Mouse (Mus musculus) embryonic facial prominence, embryonic 12.5 days (tissue): Measurements from ENCODE around the gene Fam214b. TPM values are rescaled to one million over a fixed set of nuclear protein-coding genes. Genes with fewer than 3 reads are reported as not detected.

Source experiments
- ATAC-seq: fragments of 200-750 bp; cut with Nextera tagmentation; 2 replicates; pipeline ENCODE4 v1.8.0; 2017; ENCODE audit not compliant: insufficient number of reproducible peaks, insufficient read depth, low FRiP score, low TSS enrichment
- H3K27ac ChIP-seq: fragments of 300-500 bp; sonication (generic); 2 replicates; pipeline ENCODE4 v1.5.1; 2016; ENCODE audit warnings: mild to moderate bottlenecking
- H3K27me3 ChIP-seq: fragments of 300-500 bp; sonication (generic); 2 replicates; pipeline ENCODE4 v1.6.1; 2016; ENCODE audit warnings: mild to moderate bottlenecking, moderate library complexity
- H3K36me3 ChIP-seq: fragments of 300-500 bp; sonication (generic); 2 replicates; pipeline ENCODE4 v1.6.1; 2016; ENCODE audit warnings: mild to moderate bottlenecking
- H3K4me1 ChIP-seq: fragments of 300-500 bp; sonication (generic); 2 replicates; pipeline ENCODE4 v1.6.1; 2016
- H3K4me2 ChIP-seq: fragments of 300-500 bp; sonication (generic); replicated peaks from 2 replicates; pipeline ENCODE4 v1.6.1; 2016; ENCODE audit warnings: mild to moderate bottlenecking, moderate library complexity
- H3K4me3 ChIP-seq: fragments of 300-500 bp; sonication (generic); 2 replicates; pipeline ENCODE4 v1.5.1; 2016; ENCODE audit warnings: mild to moderate bottlenecking
- H3K9ac ChIP-seq: fragments of 300-500 bp; sonication (generic); 2 replicates; pipeline ENCODE4 v1.6.1; 2016; ENCODE audit warnings: mild to moderate bottlenecking, moderate library complexity
- H3K9me3 ChIP-seq: fragments of 300-500 bp; sonication (generic); 2 replicates; pipeline ENCODE4 v1.6.1; 2016; ENCODE audit warnings: mild to moderate bottlenecking, moderate library complexity
- WGBS: fragments of 180-500 bp; shearing (Covaris S2); methylation state at CpG from one replicate; pipeline ENCODE4 v1.1.7; 2016; 5-methylcytosine and 5-hydroxymethylcytosine counted together
- polyA plus RNA-seq: library from polyadenylated mRNA; unstranded; fragments of >200 nt; fragmentation: Nextera tagmentation; extraction: Ambion mirVana; gene quantifications from 2 replicates; pipeline ENCODE4 v1.2.1, GENCODE M21; 2016

Gene Fam214b
- polyA plus RNA-seq, 1 experiment from 2014 or later = 20.4 TPM

DNA sequence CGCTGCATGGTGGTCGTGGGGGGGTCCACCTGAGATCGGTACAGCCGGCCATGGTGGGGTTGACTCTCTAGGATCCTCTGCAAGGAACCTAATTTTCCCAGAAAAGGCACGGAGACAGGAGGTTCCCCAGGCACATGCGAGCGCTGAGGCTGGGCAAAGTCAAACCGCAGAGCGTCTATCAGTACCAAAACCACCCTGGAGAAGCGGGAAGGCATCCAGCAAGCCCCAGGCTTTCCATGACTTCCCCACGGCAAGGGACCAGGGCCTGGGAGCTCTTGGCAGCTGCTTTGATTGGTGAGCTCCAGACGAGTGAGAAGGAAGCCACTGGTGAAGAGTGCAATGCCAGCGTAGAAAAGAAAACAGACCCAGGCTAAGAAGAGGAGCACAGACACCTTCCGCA, 21.3 kb downstream of the Fam214b start:
- peak overlapping the region; percentile 72 for H3K4me2 ChIP-seq
- 84% methylated on average over 14 of the region's 14 CpGs for WGBS
- H3K4me3 ChIP-seq = peak overlapping the region; percentile 62
- ATAC-seq = no peak
- no peaks in the 10 kb centered on the region for H3K27me3 ChIP-seq
- no peaks in the 10 kb centered on the region for H3K9me3 ChIP-seq
- peak overlapping the region; percentile 88 for H3K27ac ChIP-seq
- peaks cover 66% of the 10 kb centered on the region for H3K36me3 ChIP-seq
- peak overlapping the region; percentile 53; the same call in 1 of the 2 replicates for H3K9ac ChIP-seq
- H3K4me1 ChIP-seq = peaks cover 10% of the 10 kb centered on the region

DNA sequence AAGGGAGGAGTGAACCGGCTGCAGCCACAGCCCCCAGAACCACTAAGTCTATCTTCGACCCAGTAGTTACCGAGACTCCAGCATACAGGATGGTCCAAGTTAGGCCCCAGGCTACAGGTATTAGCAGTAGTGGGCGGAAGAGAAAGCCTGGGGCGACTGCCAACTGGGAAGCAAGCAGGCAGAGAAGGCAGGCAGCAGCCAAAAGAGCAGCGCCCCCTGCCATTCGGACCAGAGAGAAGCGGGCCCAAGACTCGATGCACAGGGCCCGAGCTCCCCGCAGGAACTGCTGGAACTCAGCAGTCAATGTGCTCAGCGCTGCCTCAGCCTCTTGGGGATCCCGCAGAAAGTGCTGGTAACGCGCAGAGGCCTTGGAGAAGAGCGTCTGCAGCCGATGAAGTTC, 24.7 kb downstream of the Fam214b start:
- H3K36me3 ChIP-seq = peaks cover 63% of the 10 kb centered on the region
- H3K9ac ChIP-seq = no peak overlapping the region
- H3K4me1 ChIP-seq = peaks cover 10% of the 10 kb centered on the region
- H3K27ac ChIP-seq = no peak overlapping the region
- no peak for ATAC-seq
- H3K9me3 ChIP-seq = no peaks in the 10 kb centered on the region
- no peak overlapping the region for H3K4me3 ChIP-seq
- H3K4me2 ChIP-seq = no peak overlapping the region
- H3K27me3 ChIP-seq = no peaks in the 10 kb centered on the region
- 69% methylated on average over 17 of the region's 17 CpGs for WGBS

DNA sequence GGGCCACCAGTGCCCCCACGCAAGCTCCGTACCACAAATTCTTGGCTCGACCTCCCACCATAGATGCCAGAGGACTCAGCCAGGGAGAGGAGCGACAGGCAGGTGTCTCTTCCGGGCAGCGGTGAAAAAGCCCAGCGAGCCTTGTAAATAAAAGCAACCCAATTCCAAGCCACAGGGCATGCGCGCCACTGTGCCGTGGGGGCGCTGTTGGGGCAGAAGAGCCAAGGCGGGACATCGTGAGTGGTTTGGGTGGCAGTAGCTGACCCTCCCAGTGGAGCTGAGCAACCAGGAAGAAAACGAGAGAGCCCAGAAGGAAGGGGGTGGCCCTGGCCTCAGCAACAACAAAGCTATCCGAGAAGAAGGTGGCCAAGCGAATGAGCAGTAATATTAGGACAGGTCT, 25.1 kb downstream of the Fam214b start:
- Histone ChIP-seq H3K4me3 (no peak overlapping the region), H3K9ac (no peak overlapping the region), H3K27me3 (no peaks in the 10 kb centered on the region), H3K27ac (no peak overlapping the region), H3K4me2 (no peak overlapping the region), H3K36me3 (peaks cover 63% of the 10 kb centered on the region), H3K9me3 (no peaks in the 10 kb centered on the region), H3K4me1 (peaks cover 10% of the 10 kb centered on the region)
- WGBS = 85% methylated on average over 16 of the region's 16 CpGs
- ATAC-seq = no peak

DNA sequence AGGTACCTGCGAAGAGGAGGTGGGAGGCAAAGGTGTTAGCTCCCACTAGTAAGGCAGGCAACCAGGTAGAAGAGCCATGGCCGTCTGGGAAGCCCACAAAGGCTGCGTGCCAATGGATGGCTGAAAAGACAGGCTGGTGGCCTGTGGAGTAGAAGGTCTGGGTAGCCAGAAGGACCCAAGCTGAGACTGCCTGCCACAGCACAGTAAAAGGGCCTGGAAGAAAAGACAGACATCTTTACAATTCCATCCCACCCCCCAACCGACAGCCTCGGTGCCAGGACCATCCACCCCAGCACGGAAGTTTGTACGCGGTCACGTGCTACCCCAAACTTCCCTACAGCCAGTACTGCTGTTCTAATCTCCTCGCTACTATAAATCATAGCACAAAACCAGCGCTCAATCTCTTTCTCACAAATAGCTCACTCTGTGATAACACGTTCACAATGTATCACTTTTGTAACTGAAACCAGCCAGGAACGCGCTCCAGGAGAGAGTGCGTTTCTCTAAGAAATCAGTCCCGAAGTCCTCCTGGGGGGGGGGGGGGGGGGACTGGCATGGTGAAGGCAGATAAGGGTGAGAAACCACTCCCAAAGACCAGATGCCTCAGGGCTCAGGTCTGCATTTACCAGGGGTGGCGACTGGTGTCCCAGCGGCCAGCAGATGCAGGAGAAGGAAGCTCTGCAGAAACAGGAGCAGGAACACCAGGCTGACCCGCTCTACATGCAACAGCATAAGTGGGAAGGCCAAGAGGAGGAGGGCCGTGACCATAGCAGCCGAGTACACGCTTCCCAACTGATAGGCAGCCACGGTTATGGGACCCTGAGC, 26.2 kb downstream of the Fam214b start:
- Histone ChIP-seq H3K4me1 (peaks cover 7% of the 10 kb centered on the region), H3K36me3 (peaks cover 66% of the 10 kb centered on the region), H3K27me3 (no peaks in the 10 kb centered on the region), H3K27ac (no peak overlapping the region), H3K4me3 (no peak overlapping the region), H3K9ac (no peak overlapping the region), H3K9me3 (no peaks in the 10 kb centered on the region), H3K4me2 (no peak overlapping the region)
- no peak for ATAC-seq
- WGBS = 93% methylated on average over 23 of the region's 23 CpGs

DNA sequence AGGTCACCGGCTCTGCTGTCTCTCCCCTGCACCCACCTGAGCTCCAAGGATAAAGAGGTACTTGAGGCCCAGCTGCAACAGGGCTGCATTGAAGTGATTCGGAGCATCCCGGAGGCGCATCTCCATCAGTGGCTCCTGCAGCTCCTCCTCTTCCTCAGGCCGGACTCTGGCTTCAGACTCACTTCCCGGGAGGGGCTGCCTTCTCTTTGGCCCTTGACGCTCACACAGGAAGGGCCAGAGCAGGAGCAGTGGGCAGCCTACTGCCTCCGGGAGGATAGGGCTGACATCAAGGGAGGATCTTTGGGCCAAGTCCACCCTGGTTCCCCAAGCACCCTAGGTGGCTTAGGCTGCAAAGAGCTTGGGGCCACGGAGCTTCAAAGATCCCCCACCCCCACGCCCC, 26.8 kb downstream of the Fam214b start:
- no peak for ATAC-seq
- 94% methylated on average over 10 of the region's 10 CpGs for WGBS

DNA sequence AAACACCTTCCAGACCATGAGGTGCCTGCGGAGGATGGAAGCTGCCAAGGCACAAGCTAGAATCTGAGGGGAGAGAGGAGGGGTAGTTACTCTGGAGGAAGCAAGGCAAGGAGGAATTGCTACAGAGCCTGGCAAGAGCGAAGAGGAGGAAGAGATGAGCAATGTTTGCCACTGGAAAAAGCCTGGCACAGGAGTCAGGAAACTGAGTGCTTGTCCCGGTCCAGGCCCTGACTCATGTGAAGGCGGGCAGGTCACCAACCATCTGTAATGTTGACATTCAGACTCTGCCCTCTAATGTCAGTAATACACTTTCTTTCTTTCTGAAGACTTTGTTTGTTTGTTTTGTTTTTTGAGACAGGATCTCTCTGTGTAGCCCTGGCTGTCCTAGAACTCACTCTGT, 27.9 kb downstream of the Fam214b start:
- no peak for ATAC-seq
- Histone ChIP-seq H3K27ac (no peak overlapping the region), H3K4me2 (no peak overlapping the region), H3K4me1 (no peaks in the 10 kb centered on the region), H3K9ac (no peak overlapping the region), H3K9me3 (no peaks in the 10 kb centered on the region), H3K27me3 (no peaks in the 10 kb centered on the region), H3K36me3 (peaks cover 61% of the 10 kb centered on the region), H3K4me3 (no peak overlapping the region)
- WGBS = 84% methylated on average over 4 of the region's 4 CpGs

More for the DNA sequence above, 26.8 kb downstream of the Fam214b start:
- Histone ChIP-seq H3K27ac (no peak overlapping the region), H3K9me3 (no peaks in the 10 kb centered on the region), H3K4me3 (no peak overlapping the region), H3K9ac (no peak overlapping the region), H3K36me3 (peaks cover 66% of the 10 kb centered on the region), H3K4me2 (no peak overlapping the region), H3K4me1 (0 out of 2 replicates have a peak, but pooled peaks cover under 1% of the 10 kb centered on the region), H3K27me3 (no peaks in the 10 kb centered on the region)

DNA sequence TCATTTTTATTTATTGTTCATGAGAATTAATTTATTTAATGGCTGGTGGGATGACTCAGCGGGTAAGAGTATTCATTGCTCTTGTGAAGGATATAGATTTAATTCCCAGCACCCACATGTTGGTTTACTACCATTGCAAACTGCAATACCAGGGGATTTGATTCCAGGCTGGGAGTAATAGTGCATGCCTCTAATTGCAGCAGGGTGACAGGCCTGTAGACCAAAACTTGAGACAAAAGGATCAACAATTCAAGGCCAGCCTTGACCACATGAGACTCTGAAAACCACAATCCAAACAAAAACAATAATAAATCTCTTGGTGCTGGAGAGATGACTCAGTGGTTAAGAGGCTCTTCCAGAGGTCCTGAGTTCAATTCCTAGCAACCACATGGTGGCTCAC, 33.9 kb downstream of the Fam214b start:
- no peak for ATAC-seq
- Histone ChIP-seq H3K4me2 (no peak overlapping the region), H3K27me3 (no peaks in the 10 kb centered on the region), H3K4me3 (no peak overlapping the region), H3K9me3 (no peaks in the 10 kb centered on the region), H3K36me3 (peaks cover 6% of the 10 kb centered on the region; the same call in 1 of the 2 replicates), H3K9ac (no peak overlapping the region), H3K4me1 (peaks cover 8% of the 10 kb centered on the region), H3K27ac (no peak overlapping the region)
- WGBS = 98% methylated on average over 1 of the region's 1 CpGs

DNA sequence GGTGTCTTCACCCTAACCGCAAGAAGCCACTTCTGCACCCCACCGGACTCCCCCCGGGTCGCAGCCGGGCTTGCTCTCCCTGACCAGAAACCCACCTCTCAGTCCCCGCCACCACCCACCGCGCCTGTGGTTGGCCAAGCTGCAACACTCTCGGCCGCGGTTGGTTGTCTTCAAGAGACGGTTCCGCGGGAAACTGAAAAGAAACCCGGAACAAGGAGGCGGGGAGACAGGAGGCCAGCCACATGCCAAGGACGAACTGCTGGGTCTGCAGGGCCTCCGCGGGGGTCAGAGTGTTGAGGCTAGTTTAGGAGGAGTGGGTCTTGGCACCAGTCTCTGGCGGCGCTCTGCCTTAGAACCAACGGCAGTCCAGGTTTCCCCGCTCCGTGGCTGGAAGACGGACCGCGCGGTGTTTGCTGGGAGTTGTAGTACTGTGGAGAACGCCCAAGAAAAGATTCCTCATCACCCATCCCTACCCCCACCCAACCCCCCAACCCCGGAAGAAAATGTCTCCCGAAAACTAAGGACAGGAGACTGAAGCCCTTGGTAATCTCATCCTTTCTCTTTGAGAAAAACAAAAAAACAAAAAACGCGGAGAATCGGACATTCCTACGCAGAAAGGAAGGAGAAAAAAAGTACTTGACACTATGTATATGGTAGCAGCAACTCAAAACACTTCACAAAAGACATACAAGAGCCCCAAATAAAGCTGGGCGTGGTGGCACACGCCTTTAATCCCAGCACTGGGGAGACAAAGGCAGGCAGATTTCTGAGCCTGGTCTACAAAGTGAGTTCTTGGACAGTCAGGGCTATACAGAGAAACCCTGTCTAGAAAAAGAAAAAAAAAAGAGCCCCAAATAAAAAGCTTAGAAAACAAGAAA, 35.6 kb downstream of the Fam214b start, which contains the start of gene Fancg:
Gene Fancg, minus strand, starts transcription at position 346 of the 878 bp plus-strand sequence.
- peak; percentile 90 for ATAC-seq
- Histone ChIP-seq H3K4me2 (peak within 1 kb of the TSS; percentile 83), H3K27ac (peak within 1 kb of the TSS; percentile 50; the same call in 1 of the 2 replicates), H3K36me3 (peaks cover 6% of the 10 kb centered on the region; the same call in 1 of the 2 replicates), H3K4me1 (peaks cover 8% of the 10 kb centered on the region), H3K9ac (peak within 1 kb of the TSS; percentile 66), H3K9me3 (no peaks in the 10 kb centered on the region), H3K4me3 (peak within 1 kb of the TSS; percentile 67), H3K27me3 (no peaks in the 10 kb centered on the region)
- WGBS = under 1% methylated on average over 37 of the region's 37 CpGs

DNA sequence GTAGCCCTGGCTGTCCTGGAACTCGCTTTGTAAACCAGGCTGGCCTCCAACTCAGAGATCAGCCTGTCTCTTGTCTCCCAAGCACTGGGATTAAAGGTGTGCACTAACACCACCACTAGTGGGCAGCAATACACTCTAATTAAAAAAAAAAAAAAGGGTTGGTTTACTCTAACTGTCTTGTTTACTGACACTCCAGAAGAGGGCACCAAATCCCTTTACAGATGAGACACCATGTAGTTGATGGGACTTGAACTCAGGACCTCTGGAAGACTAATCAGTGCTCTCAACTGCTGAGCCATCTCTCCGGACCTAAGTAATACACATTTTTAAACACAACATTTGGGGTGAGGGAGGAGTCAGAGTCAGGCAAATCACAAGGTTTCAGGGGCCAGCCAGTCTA, 40.3 kb downstream of the Fam214b start:
- no peak overlapping the region for H3K4me2 ChIP-seq
- H3K36me3 ChIP-seq = peaks cover 17% of the 10 kb centered on the region; the same call in 1 of the 2 replicates
- H3K4me1 ChIP-seq = peaks cover 8% of the 10 kb centered on the region
- no peak overlapping the region for H3K27ac ChIP-seq
- no peaks in the 10 kb centered on the region for H3K9me3 ChIP-seq
- WGBS = 70% methylated on average over 2 of the region's 2 CpGs
- no peaks in the 10 kb centered on the region for H3K27me3 ChIP-seq
- no peak for ATAC-seq
- no peak overlapping the region for H3K9ac ChIP-seq
- H3K4me3 ChIP-seq = no peak overlapping the region

DNA sequence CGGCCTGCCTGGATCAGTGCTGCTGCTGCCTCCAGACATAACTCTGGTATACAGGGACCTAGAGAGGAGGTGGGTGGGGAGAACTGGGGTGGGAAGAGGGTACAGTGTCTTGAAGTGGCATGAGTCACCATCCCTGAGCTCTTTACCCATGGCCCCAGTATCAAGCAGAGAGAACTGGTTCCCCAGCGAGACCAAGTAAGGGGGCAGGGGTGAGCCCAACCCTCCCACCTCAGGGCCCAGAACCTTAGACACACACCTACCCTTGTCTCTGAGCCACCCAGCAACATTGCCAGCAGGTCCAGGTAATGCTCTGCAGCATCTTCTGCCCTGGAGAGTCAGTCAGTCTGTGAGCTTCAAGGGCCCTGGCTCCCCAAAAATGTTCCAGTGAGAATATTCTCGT, 41.1 kb downstream of the Fam214b start:
- Histone ChIP-seq H3K4me2 (no peak overlapping the region), H3K9ac (no peak overlapping the region), H3K4me3 (no peak overlapping the region), H3K4me1 (peaks cover 8% of the 10 kb centered on the region), H3K27me3 (no peaks in the 10 kb centered on the region), H3K9me3 (no peaks in the 10 kb centered on the region), H3K36me3 (peaks cover 17% of the 10 kb centered on the region; the same call in 1 of the 2 replicates), H3K27ac (no peak overlapping the region)
- no peak for ATAC-seq
- 93% methylated on average over 3 of the region's 3 CpGs for WGBS

DNA sequence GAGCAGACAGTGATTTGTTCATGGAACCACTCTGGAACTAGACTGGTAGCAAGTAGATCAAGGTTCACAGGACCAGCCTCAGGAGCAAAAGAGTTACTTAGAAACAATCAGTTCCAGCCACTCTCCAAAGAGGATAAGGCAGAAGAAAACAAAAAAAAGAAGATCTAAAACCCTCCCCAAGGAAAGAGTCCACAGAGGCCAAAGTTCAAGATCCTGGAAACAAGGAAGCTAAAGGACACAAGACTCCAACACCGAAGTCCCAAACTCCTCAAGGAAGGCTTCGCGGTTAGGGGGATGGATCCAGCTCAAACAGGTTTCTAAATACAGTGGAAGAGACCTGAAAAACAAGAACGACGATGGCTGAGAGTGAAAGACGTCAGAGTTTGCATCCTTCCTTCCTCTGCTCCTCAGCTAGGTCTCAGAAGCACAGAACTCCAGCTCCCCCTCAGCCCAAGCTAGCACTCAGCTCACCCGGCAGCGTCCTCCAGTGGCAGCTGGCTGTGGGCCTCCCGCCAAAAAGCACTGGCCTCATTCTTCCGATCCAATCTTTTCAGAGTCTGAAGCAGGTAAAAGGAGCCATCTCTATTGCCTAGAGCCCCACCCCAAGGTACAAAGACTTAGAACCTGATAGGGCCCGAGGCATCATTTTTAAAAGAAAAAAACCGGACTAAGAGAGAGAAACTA, 43.1 kb downstream of the Fam214b start:
- peaks cover 12% of the 10 kb centered on the region for H3K4me1 ChIP-seq
- no peak overlapping the region for H3K9ac ChIP-seq
- 78% methylated on average over 12 of the region's 12 CpGs for WGBS
- H3K9me3 ChIP-seq = no peaks in the 10 kb centered on the region
- no peak overlapping the region for H3K27ac ChIP-seq
- H3K36me3 ChIP-seq = peaks cover 17% of the 10 kb centered on the region; the same call in 1 of the 2 replicates
- no peaks in the 10 kb centered on the region for H3K27me3 ChIP-seq
- no peak overlapping the region for H3K4me2 ChIP-seq
- ATAC-seq = no peak
- no peak overlapping the region for H3K4me3 ChIP-seq
